Mouse (Mus musculus): ENCODE measurements around the gene Vamp1. TPM values are rescaled to one million over a fixed set of nuclear protein-coding genes. Genes with fewer than 3 reads are reported as not detected.
"Not testable (repeated sequence)": the region's sequence is repeated elsewhere in the genome, so short reads cannot be mapped to it uniquely, and the experiment has no call there.

Gene Vamp1
- polyA plus RNA-seq, 1 experiment from 2014 or later = 7.4 TPM

GRCm38 (mm10) chr6:125266091-125266490, 50.7 kb downstream of the Vamp1 start:
- Histone ChIP-seq H3K9me3 (replicated peaks; ENCODE audit: control insufficient read depth, low read length) (no peaks in the 10 kb centered on the region), H3K27ac (ENCODE audit: low read length) (no peak overlapping the region), H3K4me2 (ENCODE audit: low read depth, low read length) (no peak overlapping the region), H3K4me1 (ENCODE audit: control insufficient read depth, insufficient read depth, low read length) (0 out of 2 replicates have a peak, but pooled peaks cover 2% of the 10 kb centered on the region), H3K27me3 (ENCODE audit: control insufficient read depth, insufficient read depth, low read length) (no peaks in the 10 kb centered on the region), H3K4me3 (replicated peaks; ENCODE audit: low read length) (no peak overlapping the region), H3K36me3 (ENCODE audit: control insufficient read depth, insufficient read depth, low read length) (no peaks in the 10 kb centered on the region), H3K9ac (ENCODE audit: low read length) (no peak overlapping the region)
- 67% methylated on average over 13 of the region's 13 CpGs for WGBS
- ATAC-seq (ENCODE audit: insufficient read depth, low FRiP score) = no peak

- H3K27ac ChIP-seq (ENCODE audit: low read length); H3K9ac ChIP-seq (ENCODE audit: low read length); H3K4me3 ChIP-seq (replicated peaks; ENCODE audit: low read length); ATAC-seq (ENCODE audit: insufficient read depth, low FRiP score); H3K4me2 ChIP-seq (ENCODE audit: low read depth, low read length); H3K4me1 ChIP-seq (ENCODE audit: control insufficient read depth, insufficient read depth, low read length); H3K9me3 ChIP-seq (replicated peaks; ENCODE audit: control insufficient read depth, low read length); H3K27me3 ChIP-seq (ENCODE audit: control insufficient read depth, insufficient read depth, low read length); H3K36me3 ChIP-seq (ENCODE audit: control insufficient read depth, insufficient read depth, low read length): not testable (repeated sequence)
- WGBS = 62% methylated on average over 6 of the region's 6 CpGs
These were observed 51.2 kb downstream of the Vamp1 start for GRCm38 (mm10) chr6:125266600-125266999.

- Histone ChIP-seq H3K9me3 (replicated peaks; ENCODE audit: control insufficient read depth, low read length) (no peaks in the 10 kb centered on the region), H3K4me2 (ENCODE audit: low read depth, low read length) (no peak overlapping the region), H3K9ac (ENCODE audit: low read length) (no peak overlapping the region), H3K27me3 (ENCODE audit: control insufficient read depth, insufficient read depth, low read length) (no peaks in the 10 kb centered on the region), H3K4me1 (ENCODE audit: control insufficient read depth, insufficient read depth, low read length) (peaks cover 6% of the 10 kb centered on the region), H3K36me3 (ENCODE audit: control insufficient read depth, insufficient read depth, low read length) (no peaks in the 10 kb centered on the region), H3K4me3 (replicated peaks; ENCODE audit: low read length) (no peak overlapping the region), H3K27ac (ENCODE audit: low read length) (no peak overlapping the region)
- 69% methylated on average over 3 of the region's 3 CpGs for WGBS
- ATAC-seq (ENCODE audit: insufficient read depth, low FRiP score) = no peak
These were observed 52.1 kb downstream of the Vamp1 start for GRCm38 (mm10) chr6:125267469-125267868.

DNA sequence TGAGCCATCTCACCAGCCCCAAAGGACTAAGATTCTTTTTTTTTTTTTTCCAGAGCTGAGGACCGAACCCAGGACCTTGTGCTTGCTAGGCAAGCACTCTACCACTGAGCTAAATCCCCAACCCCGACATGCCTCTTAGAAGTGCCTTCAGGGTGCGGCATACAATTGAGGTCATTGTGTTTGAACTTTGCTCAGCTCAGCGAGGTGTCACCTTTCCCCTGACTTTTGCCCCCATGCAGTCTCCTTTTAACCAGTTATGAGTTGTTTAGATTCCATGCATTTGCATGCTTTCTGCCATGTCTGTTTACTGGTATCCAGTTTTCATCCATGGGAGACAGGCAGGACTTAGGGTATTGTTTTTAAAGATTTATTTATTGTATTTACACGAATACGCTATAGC, 53.4 kb downstream of the Vamp1 start:
- H3K9ac ChIP-seq (ENCODE audit: low read length) = no peak overlapping the region
- H3K4me2 ChIP-seq (ENCODE audit: low read depth, low read length) = no peak overlapping the region
- WGBS = 49% methylated on average over 6 of the region's 6 CpGs
- H3K27me3 ChIP-seq (ENCODE audit: control insufficient read depth, insufficient read depth, low read length) = no peaks in the 10 kb centered on the region
- ATAC-seq (ENCODE audit: insufficient read depth, low FRiP score) = no peak
- H3K36me3 ChIP-seq (ENCODE audit: control insufficient read depth, insufficient read depth, low read length) = no peaks in the 10 kb centered on the region
- no peaks in the 10 kb centered on the region for H3K9me3 ChIP-seq (replicated peaks; ENCODE audit: control insufficient read depth, low read length)
- H3K27ac ChIP-seq (ENCODE audit: low read length) = no peak overlapping the region
- no peak overlapping the region for H3K4me3 ChIP-seq (replicated peaks; ENCODE audit: low read length)
- peaks cover 6% of the 10 kb centered on the region for H3K4me1 ChIP-seq (ENCODE audit: control insufficient read depth, insufficient read depth, low read length)

DNA sequence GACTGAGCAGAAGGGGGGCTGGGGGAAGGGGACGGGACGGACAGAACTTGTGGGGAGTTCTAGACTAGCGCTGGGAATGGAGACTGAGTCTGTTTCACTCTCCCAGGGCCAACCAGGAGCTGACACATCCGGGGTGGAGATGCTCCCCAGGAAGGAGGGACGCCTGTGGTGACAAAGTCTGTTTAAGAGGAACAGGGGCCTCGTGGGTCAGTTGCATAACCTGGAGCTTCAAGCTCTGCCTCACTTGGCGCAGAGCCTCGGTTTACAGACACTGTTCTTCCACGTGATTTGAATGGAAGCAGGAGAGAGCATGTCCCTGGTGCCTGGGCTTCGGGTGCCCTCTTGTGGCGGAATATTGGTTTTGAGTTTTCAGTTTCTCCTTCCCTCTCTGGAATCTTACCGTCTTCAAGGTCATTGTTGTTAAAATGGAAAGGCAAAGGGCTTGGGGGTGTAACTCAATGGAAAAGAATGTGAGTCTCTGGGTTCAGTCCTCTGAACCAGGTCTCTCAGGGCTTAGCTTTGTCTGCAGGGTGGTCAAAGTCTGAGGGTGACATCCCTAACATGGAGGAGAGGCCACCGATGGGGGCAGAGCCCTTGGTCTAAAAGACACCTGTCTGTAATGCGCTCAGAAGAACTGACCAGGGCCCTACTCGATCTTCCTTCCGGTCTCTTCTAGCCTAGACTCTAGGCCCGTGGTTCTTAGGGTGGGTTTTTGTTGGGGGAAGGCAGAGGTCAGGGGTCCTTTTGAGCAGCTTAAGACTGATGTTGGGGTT, 56.3 kb downstream of the Vamp1 start:
- H3K4me3 ChIP-seq (replicated peaks; ENCODE audit: low read length) = peak overlapping the region; percentile 22
- no peaks in the 10 kb centered on the region for H3K9me3 ChIP-seq (replicated peaks; ENCODE audit: control insufficient read depth, low read length)
- WGBS = 17% methylated on average over 17 of the region's 17 CpGs
- H3K27ac ChIP-seq (ENCODE audit: low read length) = no peak overlapping the region
- H3K4me1 ChIP-seq (ENCODE audit: control insufficient read depth, insufficient read depth, low read length) = peaks cover 6% of the 10 kb centered on the region
- H3K27me3 ChIP-seq (ENCODE audit: control insufficient read depth, insufficient read depth, low read length) = no peaks in the 10 kb centered on the region
- H3K4me2 ChIP-seq (ENCODE audit: low read depth, low read length) = peak overlapping the region; percentile 53
- no peaks in the 10 kb centered on the region for H3K36me3 ChIP-seq (ENCODE audit: control insufficient read depth, insufficient read depth, low read length)
- peak overlapping the region; percentile 66 for H3K9ac ChIP-seq (ENCODE audit: low read length)
- ATAC-seq (ENCODE audit: insufficient read depth, low FRiP score) = peak; percentile 91

- Histone ChIP-seq H3K9me3 (replicated peaks; ENCODE audit: control insufficient read depth, low read length) (no peaks in the 10 kb centered on the region), H3K4me2 (ENCODE audit: low read depth, low read length) (no peak overlapping the region), H3K36me3 (ENCODE audit: control insufficient read depth, insufficient read depth, low read length) (no peaks in the 10 kb centered on the region), H3K27me3 (ENCODE audit: control insufficient read depth, insufficient read depth, low read length) (no peaks in the 10 kb centered on the region), H3K4me3 (replicated peaks; ENCODE audit: low read length) (no peak overlapping the region), H3K9ac (ENCODE audit: low read length) (no peak overlapping the region), H3K4me1 (ENCODE audit: control insufficient read depth, insufficient read depth, low read length) (peaks cover 6% of the 10 kb centered on the region), H3K27ac (ENCODE audit: low read length) (no peak overlapping the region)
- ATAC-seq (ENCODE audit: insufficient read depth, low FRiP score) = no peak
- 74% methylated on average over 10 of the region's 10 CpGs for WGBS
These were observed 57.0 kb downstream of the Vamp1 start for GRCm38 (mm10) chr6:125272228-125272785.

DNA sequence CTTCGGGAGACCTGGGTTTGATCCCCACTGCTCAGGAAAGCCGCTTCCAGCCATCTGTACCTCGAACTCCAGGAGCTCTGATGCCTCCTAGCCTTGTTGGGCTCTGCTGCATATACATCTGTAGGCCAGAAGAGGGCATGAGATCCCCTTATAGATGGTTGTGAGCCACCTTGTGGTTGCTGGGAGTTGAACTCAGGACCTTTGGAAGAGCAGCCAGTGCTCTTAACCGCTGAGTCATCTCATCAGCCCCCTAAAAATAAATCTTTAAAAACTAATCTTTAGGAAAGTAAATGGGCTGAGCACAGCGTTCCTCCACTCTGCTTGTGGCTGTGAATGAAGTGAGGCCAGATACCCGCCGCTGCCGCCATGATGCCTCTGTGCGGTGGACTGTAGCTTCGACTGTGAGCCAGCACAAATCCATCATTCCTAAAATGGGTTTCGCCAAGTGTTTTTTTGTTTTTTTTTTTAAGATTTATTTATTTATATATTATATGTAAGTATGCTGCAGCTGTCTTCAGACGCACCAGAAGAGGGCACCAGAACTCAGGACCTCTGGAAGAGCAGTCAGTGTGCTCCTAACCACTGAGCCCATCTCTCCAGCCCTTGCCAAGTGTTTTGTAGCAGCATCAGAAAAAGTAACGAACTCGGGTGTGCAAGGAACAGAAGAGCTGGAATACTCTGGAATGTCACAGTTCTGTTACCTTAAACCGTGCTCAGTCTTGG, 59.7 kb downstream of the Vamp1 start:
- no peak overlapping the region for H3K27ac ChIP-seq (ENCODE audit: low read length)
- ATAC-seq (ENCODE audit: insufficient read depth, low FRiP score) = no peak
- H3K4me1 ChIP-seq (ENCODE audit: control insufficient read depth, insufficient read depth, low read length) = peaks cover 3% of the 10 kb centered on the region
- 51% methylated on average over 15 of the region's 15 CpGs for WGBS
- no peaks in the 10 kb centered on the region for H3K36me3 ChIP-seq (ENCODE audit: control insufficient read depth, insufficient read depth, low read length)
- H3K9ac ChIP-seq (ENCODE audit: low read length) = no peak overlapping the region
- no peak overlapping the region for H3K4me3 ChIP-seq (replicated peaks; ENCODE audit: low read length)
- no peaks in the 10 kb centered on the region for H3K9me3 ChIP-seq (replicated peaks; ENCODE audit: control insufficient read depth, low read length)
- H3K27me3 ChIP-seq (ENCODE audit: control insufficient read depth, insufficient read depth, low read length) = no peaks in the 10 kb centered on the region
- no peak overlapping the region for H3K4me2 ChIP-seq (ENCODE audit: low read depth, low read length)

GRCm38 (mm10) chr6:125279729-125280128, 64.4 kb downstream of the Vamp1 start:
- Histone ChIP-seq H3K27me3 (ENCODE audit: control insufficient read depth, insufficient read depth, low read length) (no peaks in the 10 kb centered on the region), H3K9ac (ENCODE audit: low read length) (no peak overlapping the region), H3K4me1 (ENCODE audit: control insufficient read depth, insufficient read depth, low read length) (no peaks in the 10 kb centered on the region), H3K4me2 (ENCODE audit: low read depth, low read length) (no peak overlapping the region), H3K36me3 (ENCODE audit: control insufficient read depth, insufficient read depth, low read length) (no peaks in the 10 kb centered on the region), H3K27ac (ENCODE audit: low read length) (no peak overlapping the region), H3K9me3 (replicated peaks; ENCODE audit: control insufficient read depth, low read length) (no peaks in the 10 kb centered on the region; the same call in 1 of the 2 replicates), H3K4me3 (replicated peaks; ENCODE audit: low read length) (no peak overlapping the region)
- ATAC-seq (ENCODE audit: insufficient read depth, low FRiP score) = no peak
- 59% methylated on average over 8 of the region's 8 CpGs for WGBS

- WGBS = 89% methylated on average over 13 of the region's 13 CpGs
- H3K4me1 ChIP-seq (ENCODE audit: control insufficient read depth, insufficient read depth, low read length) = not testable (repeated sequence)
These were observed 67.4 kb downstream of the Vamp1 start for GRCm38 (mm10) chr6:125282721-125283120.

More at GRCm38 (mm10) chr6:125282721-125283120, 67.4 kb downstream of the Vamp1 start:
- H3K4me2 ChIP-seq (ENCODE audit: low read depth, low read length); ATAC-seq (ENCODE audit: insufficient read depth, low FRiP score); H3K4me3 ChIP-seq (replicated peaks; ENCODE audit: low read length); H3K36me3 ChIP-seq (ENCODE audit: control insufficient read depth, insufficient read depth, low read length); H3K27me3 ChIP-seq (ENCODE audit: control insufficient read depth, insufficient read depth, low read length); H3K9ac ChIP-seq (ENCODE audit: low read length); H3K27ac ChIP-seq (ENCODE audit: low read length); H3K9me3 ChIP-seq (replicated peaks; ENCODE audit: control insufficient read depth, low read length): not testable (repeated sequence)
